Mouse (Mus musculus) adrenal gland, adult 10 weeks (tissue): Measurements from ENCODE around the gene Olfr235. TPM values are rescaled to one million over a fixed set of nuclear protein-coding genes. Genes with fewer than 3 reads are reported as not detected.

Experiments used
- polyA plus RNA-seq: library from polyadenylated mRNA; stranded (reverse); fragments of 350-450 nt; fragmentation: Illumina TruSeq; extraction: RNeasy Lipid Tissue Mini Kit (QIAGEN cat#74804); gene quantifications from one replicate; pipeline ENCODE4 v1.2.3, GENCODE M21; 2014; ENCODE audit warnings: low read depth, low replicate concordance

Olfr235 gene
- not detected for polyA plus RNA-seq

GRCm38 (mm10) chr19:12260732-12261131, at the start of gene Olfr235:
Gene Olfr235 (plus strand): TSS chr19:12261032.

DNA sequence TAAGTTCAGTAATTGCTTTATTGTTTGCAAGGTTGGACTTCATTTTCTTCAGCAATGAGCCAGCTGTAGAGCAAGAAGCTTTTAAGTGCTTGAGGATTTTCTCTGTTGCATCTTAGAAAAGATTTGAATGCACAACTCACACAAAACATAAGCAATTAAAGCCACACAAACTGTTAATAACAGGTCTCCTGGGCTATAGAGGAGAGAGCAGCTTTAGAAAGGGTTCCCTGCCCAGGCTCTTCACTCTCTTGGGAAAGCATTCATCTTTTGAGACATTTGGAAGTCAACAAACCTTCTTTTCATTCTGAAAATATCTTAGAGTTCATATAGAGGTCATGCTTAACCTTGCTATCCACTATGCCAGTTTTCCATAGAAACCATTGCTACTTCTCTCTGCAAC, 28.3 kb upstream of the Olfr235 start, which contains the start of gene Olfr1432:
Gene Olfr1432 (minus strand): TSS at position 101 of the 400 bp plus-strand sequence.

DNA sequence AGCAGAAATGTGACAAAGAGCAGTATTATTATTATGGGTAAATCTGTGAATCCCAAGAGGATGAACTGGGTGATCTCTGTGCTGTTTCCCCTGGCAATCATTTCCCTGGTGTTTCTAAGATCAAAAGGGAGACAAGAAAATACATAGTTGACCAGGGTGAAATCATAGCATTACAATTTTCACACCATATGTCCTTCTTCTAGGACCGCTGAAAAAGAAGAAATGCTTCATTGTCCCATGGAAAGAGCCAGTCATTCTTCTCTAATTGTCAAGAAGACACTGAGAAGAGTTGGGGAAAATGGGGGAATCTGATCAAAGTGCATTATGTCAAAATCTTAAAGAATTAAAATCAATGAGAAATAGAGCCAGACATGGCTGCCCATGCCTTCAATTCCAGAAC, 19.3 kb upstream of the Olfr235 start, which contains the start of gene Olfr262:
Gene Olfr262 (minus strand): TSS at position 101 of the 400 bp plus-strand sequence.

DNA sequence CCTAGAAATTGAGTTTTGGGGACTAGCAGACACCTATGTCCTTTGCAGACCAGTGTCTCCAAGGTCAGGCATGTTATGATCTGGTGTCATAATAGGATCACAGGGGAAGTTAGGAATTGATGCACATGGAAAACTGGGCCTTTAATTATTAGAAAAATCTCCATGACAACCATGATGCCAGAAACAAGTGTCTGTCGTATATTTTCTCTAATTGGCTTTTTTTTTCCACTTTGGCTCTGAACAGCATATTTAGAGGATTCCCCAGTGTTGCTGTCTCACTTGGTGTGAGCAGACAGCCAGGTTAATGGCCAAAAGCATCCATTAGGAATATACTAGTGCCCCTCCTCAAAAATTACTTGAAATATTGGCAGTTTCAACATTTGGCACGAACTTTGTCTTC, 18.7 kb downstream of the Olfr235 start, which contains the start of gene Olfr1434:
Gene Olfr1434 (plus strand): TSS at position 301 of the 400 bp plus-strand sequence.

GRCm38 (mm10) chr19:12299030-12299429, 38.2 kb downstream of the Olfr235 start, which contains the start of gene Olfr1436:
Gene Olfr1436 (minus strand): TSS chr19:12299130.

Other genes with a start within 250 kb of the Olfr235 start
- gene Olfr1423, start 219.7 kb upstream of the Olfr235 start, polyA plus RNA-seq, result not detected
- gene Olfr1424, start 198.3 kb upstream of the Olfr235 start, polyA plus RNA-seq, result not detected
- gene Olfr1425, start 183.3 kb upstream of the Olfr235 start, polyA plus RNA-seq, result not detected
- not detected for gene Olfr1426, start 169.0 kb upstream of the Olfr235 start, polyA plus RNA-seq
- gene Olfr1427, start 157.7 kb upstream of the Olfr235 start, polyA plus RNA-seq, result not detected
- not detected for gene Olfr1428, start 145.1 kb upstream of the Olfr235 start, polyA plus RNA-seq
- gene Olfr76, start 137.8 kb upstream of the Olfr235 start, polyA plus RNA-seq, result not detected
- not detected for gene Olfr1555-ps1, start 90.9 kb upstream of the Olfr235 start, polyA plus RNA-seq
- not detected for gene Olfr1431, start 60.4 kb upstream of the Olfr235 start, polyA plus RNA-seq
- gene Olfr1432, start 28.4 kb upstream of the Olfr235 start, polyA plus RNA-seq, result not detected
- not detected for gene Olfr262, start 19.4 kb upstream of the Olfr235 start, polyA plus RNA-seq
- not detected for gene Olfr1434, start 18.8 kb downstream of the Olfr235 start, polyA plus RNA-seq
- not detected for gene Olfr1436, start 38.1 kb downstream of the Olfr235 start, polyA plus RNA-seq
- gene Olfr1437, start 64.1 kb downstream of the Olfr235 start, polyA plus RNA-seq, result not detected
- gene Olfr1438-ps1, start 74.9 kb downstream of the Olfr235 start, polyA plus RNA-seq, result not detected
- gene Olfr1440, start 126.2 kb downstream of the Olfr235 start, polyA plus RNA-seq, result not detected
- not detected for gene Olfr1441, start 156.4 kb downstream of the Olfr235 start, polyA plus RNA-seq
- gene Pfpl, start 166.9 kb downstream of the Olfr235 start, polyA plus RNA-seq, result not detected
- 77.7 TPM for gene Mpeg1, start 199.7 kb downstream of the Olfr235 start, polyA plus RNA-seq
- gene Dtx4, start 240.4 kb downstream of the Olfr235 start, polyA plus RNA-seq, result 22.3 TPM